Mouse (Mus musculus) adipocyte (in vitro differentiated cells): ENCODE results near the gene D3Ertd254e.

Experiments
- DNase-seq: peaks from one replicate; pipeline ENCODE4 v3.0.0-alpha.2; 2016; ENCODE audit warnings: low spot score

D3Ertd254e gene

DNA sequence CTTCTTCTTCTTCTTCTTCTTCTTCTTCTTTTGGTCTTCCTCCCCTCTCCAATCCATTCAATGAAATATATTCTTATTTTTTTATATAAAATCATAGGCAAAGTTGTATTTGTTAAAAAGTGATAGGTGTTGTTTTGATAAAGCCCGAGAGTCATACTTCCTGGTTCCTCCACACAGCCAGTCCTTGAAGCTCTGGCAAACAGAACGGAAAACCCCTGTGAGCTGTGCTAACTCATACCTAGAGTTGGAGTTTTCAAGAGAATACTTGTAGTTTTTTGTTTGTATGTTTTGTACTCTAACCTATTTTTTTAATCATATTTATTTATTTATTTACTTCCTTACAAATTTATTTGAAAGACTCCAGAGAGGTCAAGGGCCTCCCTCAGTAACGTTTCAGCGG, 61.9 kb downstream of the D3Ertd254e start:
- no peak for DNase-seq
